Mouse (Mus musculus) ovary, postnatal 36 days (tissue): ENCODE results near the gene Olfr860.
"Not testable (repeated sequence)": the region's sequence is repeated elsewhere in the genome, so short reads cannot be mapped to it uniquely, and the experiment has no call there.

Experiments
- DNase-seq: peaks from one replicate; pipeline ENCODE4 v3.0.0; 2022; ENCODE audit warnings: low spot score, mixed read lengths

The Olfr860 gene

GRCm38 (mm10) chr9:19849647-19850046 is at the start of gene Olfr860:
Gene Olfr860, minus strand, starts transcription at chr9:19849747.
- no peak for DNase-seq

GRCm38 (mm10) chr9:19887904-19888303 is 38.4 kb upstream of the Olfr860 start, which contains the start of gene Olfr862:
Gene Olfr862, minus strand, starts transcription at chr9:19888004.
- no peak for DNase-seq

- not testable (repeated sequence) for DNase-seq
These were observed 44.9 kb downstream of the Olfr860 start, which contains the start of gene Olfr859 for GRCm38 (mm10) chr9:19804606-19805005. Gene Olfr859, plus strand, starts transcription at chr9:19804906.

DNA sequence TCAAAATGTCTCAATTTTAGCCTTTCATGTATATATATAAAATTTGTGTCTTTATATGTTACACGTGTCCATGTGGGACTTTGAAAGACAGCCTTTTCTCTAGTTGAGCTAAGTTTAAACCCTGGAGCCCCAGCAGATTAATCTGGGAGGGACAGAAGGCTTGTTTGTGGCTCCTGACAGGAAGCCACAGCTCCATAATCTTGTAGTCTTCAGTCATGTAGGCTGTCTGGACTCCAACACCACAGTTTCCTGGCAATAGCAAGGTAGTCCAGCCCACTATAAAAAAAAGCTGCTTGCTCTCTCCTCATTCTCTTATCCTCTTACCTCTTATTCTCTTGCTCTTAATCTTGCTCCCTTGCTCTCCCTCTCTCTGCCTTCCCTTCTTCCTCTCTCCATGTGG is 46.5 kb downstream of the Olfr860 start:
- DNase-seq: no peak
